Mouse (Mus musculus): ENCODE results near the gene Stk38. TPM values are rescaled to one million over a fixed set of nuclear protein-coding genes. Genes with fewer than 3 reads are reported as not detected.
A peak's percentile ranks its signal among the peaks of the same experiment; 100 is the strongest.

Stk38 gene
- total RNA-seq, 1 experiment from 2014 or later: 55.0 TPM

- peak; percentile 85 for DNase-seq
Measured at GRCm38 (mm10) chr17:28926380-28926779, 81.4 kb downstream of the Stk38 start.

GRCm38 (mm10) chr17:28924957-28925595 is 82.7 kb downstream of the Stk38 start:
- peak; percentile 40 for DNase-seq

- DNase-seq: no peak
Measured at GRCm38 (mm10) chr17:28922096-28922495, 85.7 kb downstream of the Stk38 start.

- peak; percentile 42 for DNase-seq
Measured at GRCm38 (mm10) chr17:28921086-28921485, 86.7 kb downstream of the Stk38 start.

Other genes starting within 250 kb of the Stk38 start
- gene Mapk13, start 238.7 kb downstream of the Stk38 start, total RNA-seq (2021): 48.0 and 62.9 TPM in 2 replicates
- gene Brpf3, start 206.9 kb downstream of the Stk38 start, total RNA-seq (2021): 62.6 and 64.5 TPM in 2 replicates
- gene Pnpla1, start 149.6 kb downstream of the Stk38 start, total RNA-seq (2021): 0.15 TPM in 1 of 2 replicates, not detected in the other
- not detected in 2 replicates for gene 4930539E08Rik, start 92.7 kb downstream of the Stk38 start, total RNA-seq (2021)
- 0.64 and 1.3 TPM in 2 replicates for gene Pxt1, start 64.2 kb downstream of the Stk38 start, total RNA-seq (2021)
- 71.6 and 79.3 TPM in 2 replicates for gene Kctd20, start 56.0 kb downstream of the Stk38 start, total RNA-seq (2021)
- 167 and 224 TPM in 2 replicates for gene Srsf3, start 24.6 kb upstream of the Stk38 start, total RNA-seq (2021)
- 126 and 202 TPM in 2 replicates for gene Cdkn1a, start 83.0 kb upstream of the Stk38 start, total RNA-seq (2021)
- gene Rab44, start 106.2 kb upstream of the Stk38 start, total RNA-seq (2021): 0.33 and 0.38 TPM in 2 replicates
- 0.52 and 0.83 TPM in 2 replicates for gene Cpne5, start 230.2 kb upstream of the Stk38 start, total RNA-seq (2021)

Measured in adrenal gland, postnatal 14 days (tissue).